Mouse (Mus musculus) midbrain, embryonic 14.5 days (tissue): ENCODE data around the gene Mkks. TPM values are rescaled to one million over a fixed set of nuclear protein-coding genes. Genes with fewer than 3 reads are reported as not detected.
"Not testable (repeated sequence)": the region's sequence is repeated elsewhere in the genome, so short reads cannot be mapped to it uniquely, and the experiment has no call there.

ENCODE experiments used
- ATAC-seq: fragments of 200-750 bp; cut with Nextera tagmentation; 2 replicates; pipeline ENCODE4 v1.8.0; 2017; ENCODE audit warnings: moderate number of reproducible peaks, moderate library complexity; ENCODE audit not compliant: low FRiP score, low TSS enrichment
- DNase-seq: peaks from one replicate; pipeline ENCODE4 v3.0.0-alpha.2; 2015
- H3K27ac ChIP-seq: fragments of 300-500 bp; sonication (generic); replicated peaks from 2 replicates; pipeline ENCODE4 v1.5.1; 2014; ENCODE audit warnings: mild to moderate bottlenecking, low read depth, low read length, moderate library complexity
- H3K27me3 ChIP-seq: fragments of 300-500 bp; sonication (generic); 2 replicates; pipeline ENCODE4 v1.6.1; 2014; ENCODE audit warnings: low read length, control low read depth, mixed read lengths; ENCODE audit not compliant: control insufficient read depth, insufficient read depth
- H3K36me3 ChIP-seq: fragments of 300-500 bp; sonication (generic); 2 replicates; pipeline ENCODE4 v1.6.1; 2014; ENCODE audit warnings: low read length, control low read depth; ENCODE audit not compliant: control insufficient read depth, insufficient read depth
- H3K4me1 ChIP-seq: fragments of 300-500 bp; sonication (generic); 2 replicates; pipeline ENCODE4 v1.6.1; 2014; ENCODE audit warnings: mild to moderate bottlenecking, antibody characterized with exemption, low read length, control low read depth; ENCODE audit not compliant: control insufficient read depth, insufficient read depth
- H3K4me2 ChIP-seq: fragments of 300-500 bp; sonication (generic); 2 replicates; pipeline ENCODE4 v1.6.1; 2014; ENCODE audit warnings: mild to moderate bottlenecking, low read length, moderate library complexity
- H3K4me3 ChIP-seq: fragments of 300-500 bp; sonication (generic); replicated peaks from 2 replicates; pipeline ENCODE4 v1.5.1; 2014; ENCODE audit warnings: low read depth, low read length
- H3K9ac ChIP-seq: fragments of 300-500 bp; sonication (generic); replicated peaks from 2 replicates; pipeline ENCODE4 v1.6.1; 2014; ENCODE audit warnings: mild to moderate bottlenecking, low read length, moderate library complexity
- H3K9me3 ChIP-seq: fragments of 300-500 bp; sonication (generic); 2 replicates; pipeline ENCODE4 v1.6.1; 2016; ENCODE audit warnings: low read length, control low read depth, mixed read lengths; ENCODE audit not compliant: control insufficient read depth
- WGBS: fragments of 180-500 bp; shearing (Covaris S2); extraction: QIAGEN DNeasy Blood & Tissue Kit; methylation state at CpG from one replicate; pipeline ENCODE4 v1.1.7; 2014; 5-methylcytosine and 5-hydroxymethylcytosine counted together
- polyA plus RNA-seq: library from polyadenylated mRNA; unstranded; fragments of >200 nt; fragmentation: Nextera tagmentation; extraction: Ambion mirVana; gene quantifications from 2 replicates; pipeline ENCODE4 v1.2.1, GENCODE M21; 2014

Gene Mkks
- polyA plus RNA-seq, 1 experiment from 2014 or later: 13.8 TPM

DNA sequence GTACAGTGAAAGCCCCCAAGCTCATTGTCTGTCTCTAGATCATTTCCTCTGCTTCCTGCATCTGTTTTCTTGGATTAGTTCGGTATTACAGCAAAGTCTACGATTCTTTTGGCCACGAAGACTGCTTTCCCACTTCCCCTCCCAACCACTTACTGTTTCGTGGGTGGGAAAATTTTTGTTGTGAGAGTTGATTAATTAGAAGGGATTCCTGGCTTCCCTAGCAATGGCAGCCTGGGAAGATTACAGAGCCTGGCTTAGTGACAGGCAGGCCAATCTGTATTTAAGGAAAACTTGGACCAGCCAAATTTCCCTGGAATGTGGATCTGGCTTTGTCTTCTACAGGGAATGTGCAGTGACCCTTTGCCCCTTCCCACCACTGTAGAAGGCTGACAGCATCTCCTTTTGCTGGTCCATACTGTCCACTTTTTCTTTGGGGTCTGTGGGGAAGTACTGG, 20.8 kb upstream of the Mkks start:
- H3K36me3 ChIP-seq: no peaks in the 10 kb centered on the region
- no peak overlapping the region for H3K27ac ChIP-seq
- DNase-seq: no peak
- H3K9ac ChIP-seq: no peak overlapping the region
- H3K4me3 ChIP-seq: no peak overlapping the region
- no peaks in the 10 kb centered on the region for H3K4me1 ChIP-seq
- no peaks in the 10 kb centered on the region for H3K27me3 ChIP-seq
- no peaks in the 10 kb centered on the region for H3K9me3 ChIP-seq
- H3K4me2 ChIP-seq: no peak overlapping the region
- WGBS: 9% methylated on average over 4 of the region's 4 CpGs
- no peak for ATAC-seq

DNA sequence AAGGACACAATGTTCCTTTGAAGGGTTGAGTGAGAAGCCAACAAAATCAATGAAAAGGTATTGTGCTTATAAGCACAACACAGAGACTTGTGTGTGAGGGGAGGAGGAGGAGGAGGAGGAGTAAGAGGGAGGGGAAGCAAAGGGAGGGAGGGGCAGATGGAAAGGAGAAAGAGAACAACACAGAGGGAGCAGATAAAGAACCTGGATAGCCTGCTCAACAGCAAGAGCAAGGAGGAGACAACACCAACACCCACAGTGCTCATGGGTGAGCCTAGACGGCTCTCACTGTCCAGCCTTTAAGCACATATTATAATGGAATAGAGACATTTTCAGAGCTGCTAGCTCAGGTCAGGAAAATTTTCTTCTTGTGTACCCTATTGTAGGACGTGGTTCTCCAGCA, 18.1 kb upstream of the Mkks start:
- 62% methylated on average over 2 of the region's 2 CpGs for WGBS
- ATAC-seq (no peak), DNase-seq (no peak)
- H3K9ac ChIP-seq: no peak overlapping the region
- H3K9me3 ChIP-seq: no peaks in the 10 kb centered on the region
- peaks cover 5% of the 10 kb centered on the region; the same call in 1 of the 2 replicates for H3K36me3 ChIP-seq
- H3K4me2 ChIP-seq: no peak overlapping the region
- no peaks in the 10 kb centered on the region for H3K4me1 ChIP-seq
- H3K27me3 ChIP-seq: no peaks in the 10 kb centered on the region
- H3K27ac ChIP-seq: no peak overlapping the region
- no peak overlapping the region for H3K4me3 ChIP-seq

DNA sequence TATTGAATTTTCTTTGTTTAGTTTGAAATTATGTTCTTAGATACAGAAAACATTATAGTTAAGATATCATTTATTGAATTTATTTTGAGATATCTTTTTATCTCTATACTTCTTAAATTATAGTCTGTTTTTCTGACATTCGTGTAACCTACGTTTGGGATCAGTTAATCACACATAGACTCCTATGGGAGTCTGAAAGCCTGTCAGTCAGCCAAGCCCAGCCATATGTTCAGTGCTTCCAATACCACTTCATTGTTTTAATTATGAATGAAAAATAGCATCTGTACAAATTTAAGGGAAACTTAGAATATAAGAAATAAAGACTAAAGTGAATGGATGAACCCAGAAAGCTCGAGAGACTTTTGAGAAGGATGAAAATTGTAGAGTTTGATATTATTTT, 17.4 kb upstream of the Mkks start:
- Histone ChIP-seq H3K27me3 (no peaks in the 10 kb centered on the region), H3K27ac (no peak overlapping the region), H3K4me2 (no peak overlapping the region), H3K9me3 (no peaks in the 10 kb centered on the region), H3K4me3 (no peak overlapping the region), H3K9ac (no peak overlapping the region), H3K4me1 (no peaks in the 10 kb centered on the region), H3K36me3 (peaks cover 5% of the 10 kb centered on the region; the same call in 1 of the 2 replicates)
- DNase-seq (no peak), ATAC-seq (no peak)
- 68% methylated on average over 3 of the region's 3 CpGs for WGBS

DNA sequence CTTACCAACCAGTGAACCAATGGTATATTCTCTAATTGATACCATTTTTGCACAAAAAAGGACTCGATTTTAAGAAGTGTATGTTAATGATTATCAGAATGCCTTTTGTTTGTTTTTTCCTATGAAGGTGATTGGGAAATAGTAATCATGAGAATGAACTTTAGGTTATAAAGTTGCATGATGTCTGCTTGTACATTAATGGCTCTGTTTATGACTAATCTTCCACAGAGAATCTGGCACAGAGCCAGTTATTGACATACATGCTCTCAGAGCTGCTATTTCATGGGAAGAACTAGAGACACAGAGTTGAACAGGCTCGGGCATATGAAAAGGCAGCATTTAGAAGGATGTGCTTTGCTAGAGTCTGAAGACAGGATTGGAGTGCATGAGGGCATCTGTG, 4.9 kb upstream of the Mkks start:
- Histone ChIP-seq H3K27ac (no peak overlapping the region), H3K9me3 (no peaks in the 10 kb centered on the region), H3K4me1 (peaks cover 7% of the 10 kb centered on the region), H3K9ac (no peak overlapping the region), H3K4me2 (no peak overlapping the region), H3K36me3 (no peaks in the 10 kb centered on the region), H3K4me3 (no peak overlapping the region), H3K27me3 (no peaks in the 10 kb centered on the region)
- ATAC-seq: no peak
- DNase-seq: no peak
- 85% methylated on average over 2 of the region's 2 CpGs for WGBS

DNA sequence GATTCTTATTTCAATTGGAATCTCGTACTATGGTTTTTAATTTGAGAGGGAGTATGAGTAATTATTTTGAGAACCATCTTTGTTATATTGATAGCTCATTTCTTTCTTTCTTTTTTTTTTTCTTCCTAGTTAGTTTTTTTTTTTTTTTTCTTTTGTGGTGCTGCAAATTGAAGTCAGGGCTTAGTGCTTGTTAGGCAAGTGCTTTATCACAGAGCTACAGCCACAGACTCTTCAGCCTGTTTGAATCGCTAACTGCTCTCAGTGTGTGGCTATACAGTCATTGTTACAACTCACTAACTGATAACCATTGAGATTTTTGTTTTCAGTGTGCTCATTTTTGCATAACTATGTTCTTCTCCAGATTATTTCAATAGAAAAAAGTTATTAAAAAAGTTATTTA, 3.3 kb upstream of the Mkks start:
- no peaks in the 10 kb centered on the region for H3K36me3 ChIP-seq
- H3K9ac ChIP-seq: no peak overlapping the region
- H3K9me3 ChIP-seq: no peaks in the 10 kb centered on the region
- no peak overlapping the region for H3K4me2 ChIP-seq
- H3K27ac ChIP-seq: no peak overlapping the region
- ATAC-seq: no peak
- H3K27me3 ChIP-seq: no peaks in the 10 kb centered on the region
- no peak overlapping the region for H3K4me3 ChIP-seq
- no peak for DNase-seq
- H3K4me1 ChIP-seq: peaks cover 12% of the 10 kb centered on the region
- WGBS: 72% methylated on average over 2 of the region's 2 CpGs

DNA sequence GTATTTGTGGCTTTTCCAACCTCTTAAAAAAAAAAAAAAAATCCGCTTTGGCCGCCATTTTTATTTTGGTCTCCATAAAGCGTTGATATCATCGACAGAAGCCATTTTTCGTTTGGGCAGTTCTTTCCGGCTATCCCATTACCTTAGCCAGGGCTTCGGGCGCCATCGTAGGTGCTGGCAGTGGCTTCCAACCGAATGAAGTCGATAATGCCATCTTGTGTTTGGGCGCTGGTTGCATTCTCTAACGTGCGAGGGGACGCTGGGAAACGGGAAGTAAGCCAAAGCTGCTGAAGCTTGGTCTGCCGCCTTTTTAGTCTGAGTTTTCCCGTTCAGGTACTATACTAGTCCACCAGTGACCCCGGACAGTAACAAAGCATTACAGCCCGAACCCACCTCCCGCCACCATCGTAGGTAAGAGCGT, 772 bp upstream of the Mkks start:
- WGBS: under 1% methylated on average over 23 of the region's 23 CpGs

DNA sequence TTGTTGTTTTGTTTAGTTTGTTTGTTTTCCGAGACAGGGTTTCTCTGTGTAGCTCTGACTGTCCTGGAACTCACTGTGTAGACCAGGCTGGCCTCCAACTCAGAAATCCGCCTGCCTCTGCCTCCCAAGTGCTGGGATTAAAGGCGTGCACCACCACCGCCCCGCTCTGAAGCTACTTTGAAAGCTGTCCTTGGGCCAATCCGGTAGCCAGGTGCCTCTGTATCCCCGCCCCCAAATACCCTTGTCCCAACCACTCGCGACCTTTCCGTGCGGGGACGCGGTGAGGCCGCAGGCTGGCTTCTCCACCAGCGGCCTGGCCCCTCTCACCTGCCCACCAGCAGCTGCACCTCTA, 497 bp downstream of the Mkks start:
- peak overlapping the region; percentile 73 for H3K4me3 ChIP-seq
- H3K27ac ChIP-seq: peak overlapping the region; percentile 95
- 5% methylated on average over 15 of the region's 15 CpGs for WGBS
- H3K4me1 ChIP-seq: peaks cover 12% of the 10 kb centered on the region
- peak overlapping the region; percentile 51 for H3K4me2 ChIP-seq
- H3K36me3 ChIP-seq, H3K27me3 ChIP-seq, DNase-seq, H3K9me3 ChIP-seq: not testable (repeated sequence)
- peak; percentile 58 for ATAC-seq
- peak overlapping the region; percentile 68 for H3K9ac ChIP-seq

More for the DNA sequence above, 772 bp upstream of the Mkks start:
- H3K4me2 ChIP-seq: peak overlapping the region; percentile 60
- DNase-seq (peak; percentile 98), ATAC-seq (peak; percentile 84)
- H3K9ac ChIP-seq: peak overlapping the region; percentile 68
- H3K27me3 ChIP-seq: no peaks in the 10 kb centered on the region
- H3K4me3 ChIP-seq: peak overlapping the region; percentile 73
- no peaks in the 10 kb centered on the region for H3K9me3 ChIP-seq
- peaks cover 12% of the 10 kb centered on the region for H3K4me1 ChIP-seq
- peak overlapping the region; percentile 95 for H3K27ac ChIP-seq
- H3K36me3 ChIP-seq: no peaks in the 10 kb centered on the region

DNA sequence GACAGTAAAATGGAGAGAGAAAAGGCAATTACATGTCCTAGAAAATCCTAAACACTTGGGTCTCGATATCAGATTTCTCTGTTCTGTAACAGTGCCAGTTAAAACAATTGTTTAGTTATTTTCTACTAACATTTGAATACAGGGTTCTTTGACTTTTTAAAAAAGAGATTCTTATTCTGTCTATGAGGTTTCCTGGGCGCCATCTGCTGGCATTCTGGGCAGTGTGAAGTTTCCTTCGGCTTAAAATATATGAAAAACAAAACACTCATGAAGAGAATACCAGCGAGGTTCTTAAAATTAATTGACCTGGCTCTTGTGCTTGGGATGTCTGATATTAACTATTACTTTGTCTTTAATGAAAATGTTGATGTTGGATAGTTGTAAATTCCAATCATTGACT, 4.3 kb downstream of the Mkks start:
- ATAC-seq: no peak
- peak; percentile 78 for DNase-seq
- WGBS: 70% methylated on average over 4 of the region's 4 CpGs

DNA sequence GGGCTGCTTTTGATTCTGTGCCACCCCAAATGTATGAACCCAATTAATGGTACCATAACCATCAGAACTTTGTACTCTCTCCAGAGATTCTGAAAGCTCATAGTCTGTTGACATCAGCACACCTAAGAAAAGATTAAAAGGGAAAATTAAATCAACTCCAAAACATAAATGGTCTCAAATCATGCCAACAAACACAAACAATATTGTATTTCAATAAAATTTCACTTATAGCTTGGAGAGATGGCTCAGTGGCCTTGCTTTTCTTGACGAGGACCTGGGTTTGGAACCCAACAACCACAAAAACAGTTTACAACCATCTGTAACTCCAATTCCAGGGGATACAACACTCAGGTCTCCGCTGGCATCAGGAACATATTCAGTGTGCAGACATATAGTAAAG, 5.6 kb downstream of the Mkks start, which contains the start of gene AL731706.2:
Gene AL731706.2, minus strand, starts transcription at position 101 of the 400 bp plus-strand sequence.
- H3K36me3 ChIP-seq: peaks cover 35% of the 10 kb centered on the region
- no peak for DNase-seq
- H3K27ac ChIP-seq: no peak within 1 kb of the TSS
- H3K4me3 ChIP-seq: no peak within 1 kb of the TSS
- peaks cover 5% of the 10 kb centered on the region; the same call in 1 of the 2 replicates for H3K4me1 ChIP-seq
- WGBS: 98% methylated on average over 2 of the region's 2 CpGs
- no peak within 1 kb of the TSS for H3K4me2 ChIP-seq
- no peaks in the 10 kb centered on the region for H3K27me3 ChIP-seq
- H3K9me3 ChIP-seq: no peaks in the 10 kb centered on the region
- no peak for ATAC-seq
- H3K9ac ChIP-seq: no peak within 1 kb of the TSS

More for the DNA sequence above, 4.3 kb downstream of the Mkks start:
- peaks cover 24% of the 10 kb centered on the region for H3K36me3 ChIP-seq
- H3K27ac ChIP-seq: no peak overlapping the region
- no peaks in the 10 kb centered on the region for H3K9me3 ChIP-seq
- H3K9ac ChIP-seq: no peak overlapping the region
- H3K27me3 ChIP-seq: no peaks in the 10 kb centered on the region
- H3K4me3 ChIP-seq: no peak overlapping the region
- peaks cover 5% of the 10 kb centered on the region; the same call in 1 of the 2 replicates for H3K4me1 ChIP-seq
- H3K4me2 ChIP-seq: no peak overlapping the region
